Mouse (Mus musculus): ENCODE data around the gene Gmip.

Gene Gmip

GRCm38 (mm10) chr8:69863387-69864020 is 55.0 kb downstream of the Gmip start:
- DNase-seq (ENCODE audit: low spot score in 2 of 2): no peak

DNA sequence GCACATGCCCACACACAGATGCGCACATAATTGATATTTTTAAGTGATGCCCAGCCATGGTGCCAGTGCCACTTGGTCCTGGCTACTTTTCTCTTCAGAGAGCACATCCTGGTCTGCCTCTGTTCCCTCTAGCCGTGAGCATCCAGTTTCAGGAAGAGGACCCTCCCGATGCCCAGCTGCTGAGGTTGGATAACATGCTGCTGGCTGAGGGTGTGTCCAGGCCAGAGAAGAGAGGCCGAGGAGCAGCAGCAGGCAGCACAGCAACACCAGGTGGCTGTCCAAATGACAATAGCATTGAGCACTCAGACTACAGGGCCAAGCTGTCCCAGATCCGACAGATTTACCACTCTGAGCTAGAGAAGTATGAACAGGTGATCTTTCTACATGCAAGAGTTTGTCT is 55.7 kb downstream of the Gmip start:
- DNase-seq (ENCODE audit: low spot score in 2 of 2): no peak

- DNase-seq (ENCODE audit: low spot score in 2 of 2): no peak
Observed at GRCm38 (mm10) chr8:69867696-69868326, 59.3 kb downstream of the Gmip start.

DNA sequence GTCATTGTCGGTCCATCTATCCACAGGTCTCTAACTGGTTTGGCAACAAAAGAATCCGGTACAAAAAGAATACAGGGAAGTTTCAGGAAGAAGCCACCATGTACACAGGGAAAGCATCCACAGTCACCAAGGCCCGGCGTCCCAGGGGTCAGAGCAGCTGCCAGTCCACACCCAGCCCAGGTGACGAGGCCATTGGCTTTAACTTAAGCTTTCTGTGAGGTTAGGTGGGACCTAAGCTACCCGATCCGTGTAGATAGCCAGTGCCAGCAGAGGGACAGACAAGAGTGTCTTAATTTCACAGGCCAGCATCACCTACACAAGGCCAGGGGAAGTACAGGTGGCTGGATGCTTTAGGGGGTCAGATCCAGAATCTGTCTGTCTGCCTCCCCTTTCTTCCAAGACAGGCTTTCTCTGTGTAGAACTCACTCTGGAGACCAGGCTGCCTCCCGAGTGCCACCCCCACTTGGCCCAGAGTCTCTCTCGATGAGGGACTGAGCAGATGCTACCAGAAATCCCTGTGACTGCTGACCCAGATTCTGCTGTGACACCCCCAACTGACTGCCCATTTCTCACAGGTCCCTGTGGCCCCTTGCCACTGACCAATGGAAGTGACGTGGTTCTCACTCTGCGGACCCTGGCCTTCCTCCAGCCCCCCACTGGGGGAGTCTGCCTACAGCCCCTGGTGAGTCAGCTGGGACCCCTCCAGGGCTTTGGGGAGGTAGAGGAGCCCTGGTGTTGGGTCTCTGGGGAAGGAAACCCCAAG is 61.7 kb downstream of the Gmip start:
- no peak for DNase-seq (ENCODE audit: low spot score in 2 of 2)

GRCm38 (mm10) chr8:69870907-69871306 is 62.4 kb downstream of the Gmip start:
- DNase-seq (ENCODE audit: low spot score in 2 of 2): no peak
